Mouse (Mus musculus) small intestine, adult 2 months (tissue): Measurements from ENCODE around the gene Nynrin.

Source experiments
- CTCF ChIP-seq: fragments of 200-500 bp; IDR thresholded peaks from 2 replicates; pipeline ENCODE4 v1.5.1; 2012; ENCODE audit warnings: low read depth, mild to moderate bottlenecking, control low read depth, inconsistent platforms, low read length, moderate library complexity, mixed read lengths; ENCODE audit not compliant: insufficient replicate concordance, insufficient read length; ENCODE audit errors: extremely low read depth
- POLR2A ChIP-seq: fragments of 200-500 bp; IDR thresholded peaks from 2 replicates; pipeline ENCODE4 v1.6.1; 2012; ENCODE audit warnings: low read depth, mild to moderate bottlenecking, control low read depth, inconsistent platforms, low read length, moderate library complexity

DNA sequence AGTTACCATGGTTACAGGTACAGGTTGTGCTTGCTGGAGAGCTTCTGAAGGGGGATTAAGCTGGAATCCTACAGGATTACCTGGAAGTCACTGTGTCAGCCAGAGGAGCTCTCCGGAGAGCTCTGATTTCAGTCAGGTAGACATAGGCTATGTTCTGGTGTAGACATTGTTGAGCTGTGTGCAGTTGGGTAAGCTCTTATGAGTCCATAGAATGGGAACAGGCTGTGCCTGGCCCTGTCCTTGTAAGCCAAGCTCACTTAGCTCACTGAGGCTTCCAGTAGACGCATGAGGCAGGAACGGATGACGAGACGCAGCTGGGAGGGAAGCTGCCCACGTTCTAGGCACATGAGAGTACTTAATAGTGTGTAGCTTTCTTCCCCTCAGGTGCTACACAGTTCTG is 8.4 kb downstream of the Nynrin start:
- no peak for TF ChIP-seq CTCF
- no peak for TF ChIP-seq POLR2A
